Mouse (Mus musculus): Measurements from ENCODE around the gene Nktr.

DNA sequence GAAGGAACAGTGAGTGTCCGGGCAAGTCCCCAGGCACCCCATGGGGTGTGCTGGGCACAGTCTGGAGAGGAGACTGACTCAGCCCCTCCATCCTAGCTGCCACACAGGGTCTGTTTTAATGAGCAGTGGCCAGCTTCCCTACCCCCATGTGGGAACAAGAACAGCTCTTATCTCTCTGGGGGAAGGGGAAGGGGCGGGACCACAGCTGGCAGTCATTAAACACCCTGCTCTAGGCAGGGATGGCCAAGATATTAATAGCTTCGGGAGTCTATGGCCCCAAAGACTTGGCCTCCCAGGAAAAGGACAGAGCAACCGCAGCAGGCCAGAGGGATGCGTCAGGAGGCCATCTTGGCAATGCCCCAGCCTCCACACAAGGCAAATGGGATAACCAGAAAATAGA is 46.7 kb upstream of the Nktr start:
- TF ChIP-seq CTCF (IDR thresholded peaks at IDR 0.05) (no peak), EP300 (IDR thresholded peaks at IDR 0.05) (peak; percentile 33)
